ENCODE assay signal across 8 mouse cellular contexts in genomic region chr15:99474576-99474926, GRCm38 (mm10). TPM values are rescaled to one million over a fixed set of nuclear protein-coding genes. Genes with fewer than 3 reads are reported as not detected.
A peak's percentile ranks its signal among the peaks of the same experiment; 100 is the strongest.
DNase-seq lines count a peak whose midpoint lies in the region; ATAC-seq and TF ChIP-seq lines count a peak whose summit lies in the region.

Gene Bcdin3d, minus strand, starts transcription at chr15:99474730.

- H3K4me3 ChIP-seq in bone marrow, adult 2 months (replicated peaks; ENCODE audit: control insufficient read depth, low read depth, low read length), result peak within 1 kb of the TSS; percentile 84
- peak within 1 kb of the TSS; percentile 63 for H3K4me3 ChIP-seq in embryonic fibroblast, embryonic 13.5 days (ENCODE audit: insufficient read depth, low read length)
- peak within 1 kb of the TSS; percentile 84 for H3K4me3 ChIP-seq in heart, embryonic 12.5 days
- H3K4me3 ChIP-seq in kidney, embryonic 16.5 days (ENCODE audit: low read length), result peak within 1 kb of the TSS; percentile 92
- peak within 1 kb of the TSS; percentile 80 for H3K4me3 ChIP-seq in liver, embryonic 11.5 days (ENCODE audit: low read depth, low read length)
- H3K4me3 ChIP-seq in stomach, embryonic 14.5 days (ENCODE audit: low read depth, low read length), result peak within 1 kb of the TSS; percentile 72

- peaks cover 9% of the 10 kb centered on the region; the same call in 1 of the 2 replicates for H3K36me3 ChIP-seq in heart, embryonic 12.5 days
- peaks cover 8% of the 10 kb centered on the region for H3K36me3 ChIP-seq in kidney, embryonic 16.5 days (ENCODE audit: insufficient read depth, low read length)
- peaks cover 5% of the 10 kb centered on the region for H3K36me3 ChIP-seq in liver, embryonic 11.5 days (ENCODE audit: control insufficient read depth, insufficient read depth, low read length)
- H3K36me3 ChIP-seq in stomach, embryonic 14.5 days (ENCODE audit: control insufficient read depth, insufficient read depth, low read length), result no peaks in the 10 kb centered on the region

- peak; percentile 82 for ATAC-seq in heart, embryonic 12.5 days (ENCODE audit: insufficient number of reproducible peaks, low FRiP score)
- ATAC-seq in kidney, embryonic 16.5 days (ENCODE audit: low FRiP score, low TSS enrichment), result peak; percentile 90
- peak; percentile 83 for ATAC-seq in liver, embryonic 11.5 days (replicated peaks; ENCODE audit: low FRiP score)
- ATAC-seq in stomach, embryonic 14.5 days (ENCODE audit: insufficient number of reproducible peaks, insufficient read depth, low FRiP score, low read depth), result peak; percentile 83

- peak; percentile 81; the same call in 1 of the 2 replicates for TF ChIP-seq POLR2A in bone marrow, adult 2 months (IDR thresholded peaks at IDR 0.05; ENCODE audit: borderline replicate concordance, control insufficient read depth, low read depth, low read length)
- peak; percentile 67 for TF ChIP-seq POLR2A in embryonic fibroblast, embryonic 13.5 days (IDR thresholded peaks at IDR 0.05; ENCODE audit: low read depth, low read length)

- H3K4me1 ChIP-seq in bone marrow, adult 2 months (ENCODE audit: control insufficient read depth, insufficient read depth, low read length), result no peaks in the 10 kb centered on the region
- no peaks in the 10 kb centered on the region for H3K4me1 ChIP-seq in embryonic fibroblast, embryonic 13.5 days (ENCODE audit: control insufficient read depth, insufficient read depth, low read length)
- peaks cover 11% of the 10 kb centered on the region for H3K4me1 ChIP-seq in heart, embryonic 12.5 days (replicated peaks)
- peaks cover 14% of the 10 kb centered on the region for H3K4me1 ChIP-seq in kidney, embryonic 16.5 days (ENCODE audit: insufficient read depth, low read length)
- peaks cover 12% of the 10 kb centered on the region for H3K4me1 ChIP-seq in liver, embryonic 11.5 days (replicated peaks; ENCODE audit: control insufficient read depth, insufficient read depth, low read length)
- peaks cover 5% of the 10 kb centered on the region; the same call in 1 of the 2 replicates for H3K4me1 ChIP-seq in stomach, embryonic 14.5 days (ENCODE audit: control insufficient read depth, insufficient read depth, low read length)

- peak; percentile 92 for DNase-seq in B cell, adult 2 months
- DNase-seq in liver, embryonic 11.5 days (ENCODE audit: low spot score), result peak; percentile 90
- DNase-seq in naive thymus-derived CD4-positive, alpha-beta T cell, adult 2 months (ENCODE audit: low read depth), result peak; percentile 90

- peak within 1 kb of the TSS; percentile 77 for H3K4me2 ChIP-seq in heart, embryonic 12.5 days
- H3K4me2 ChIP-seq in kidney, embryonic 16.5 days (replicated peaks; ENCODE audit: low read depth, low read length), result peak within 1 kb of the TSS; percentile 85
- peak within 1 kb of the TSS; percentile 72 for H3K4me2 ChIP-seq in liver, embryonic 11.5 days
- peak within 1 kb of the TSS; percentile 83 for H3K4me2 ChIP-seq in stomach, embryonic 14.5 days (replicated peaks; ENCODE audit: low read depth, low read length)

- H3K9me3 ChIP-seq in heart, embryonic 12.5 days (replicated peaks), result no peaks in the 10 kb centered on the region
- no peaks in the 10 kb centered on the region for H3K9me3 ChIP-seq in kidney, embryonic 16.5 days (ENCODE audit: low read length)
- H3K9me3 ChIP-seq in liver, embryonic 11.5 days (ENCODE audit: control insufficient read depth, low read length), result no peaks in the 10 kb centered on the region
- no peaks in the 10 kb centered on the region for H3K9me3 ChIP-seq in stomach, embryonic 14.5 days (ENCODE audit: control insufficient read depth, low read depth, low read length)

- H3K27me3 ChIP-seq in heart, embryonic 12.5 days (replicated peaks), result no peaks in the 10 kb centered on the region
- H3K27me3 ChIP-seq in kidney, embryonic 16.5 days (ENCODE audit: insufficient read depth, low read length), result no peaks in the 10 kb centered on the region
- no peaks in the 10 kb centered on the region for H3K27me3 ChIP-seq in liver, embryonic 11.5 days (replicated peaks; ENCODE audit: control insufficient read depth, insufficient read depth, low read length)
- no peaks in the 10 kb centered on the region for H3K27me3 ChIP-seq in stomach, embryonic 14.5 days (ENCODE audit: control insufficient read depth, insufficient read depth, low read length)

- H3K27ac ChIP-seq in bone marrow, adult 2 months (ENCODE audit: control insufficient read depth, insufficient read depth, low read depth, low read length, poor library complexity), result peak within 1 kb of the TSS; percentile 66
- H3K27ac ChIP-seq in embryonic fibroblast, embryonic 13.5 days (ENCODE audit: insufficient read depth, low read length), result peak within 1 kb of the TSS; percentile 84
- peak within 1 kb of the TSS; percentile 94 for H3K27ac ChIP-seq in heart, embryonic 12.5 days (ENCODE audit: poor library complexity, severe bottlenecking)
- H3K27ac ChIP-seq in kidney, embryonic 16.5 days (ENCODE audit: low read length), result peak within 1 kb of the TSS; percentile 96
- H3K27ac ChIP-seq in liver, embryonic 11.5 days (ENCODE audit: low read depth, low read length), result peak within 1 kb of the TSS; percentile 84
- H3K27ac ChIP-seq in stomach, embryonic 14.5 days (ENCODE audit: low read length), result peak within 1 kb of the TSS; percentile 94

- peak within 1 kb of the TSS; percentile 91 for H3K9ac ChIP-seq in heart, embryonic 12.5 days
- H3K9ac ChIP-seq in kidney, embryonic 16.5 days (replicated peaks; ENCODE audit: low read length), result peak within 1 kb of the TSS; percentile 96
- peak within 1 kb of the TSS; percentile 82 for H3K9ac ChIP-seq in liver, embryonic 11.5 days (ENCODE audit: low read depth, low read length)
- peak within 1 kb of the TSS; percentile 76 for H3K9ac ChIP-seq in stomach, embryonic 14.5 days (replicated peaks; ENCODE audit: low read depth, low read length)

- under 1% methylated on average over 26 of the region's 26 CpGs for WGBS in bone marrow, adult 2 months
- WGBS in heart, embryonic 12.5 days, result under 1% methylated on average over 26 of the region's 26 CpGs
- WGBS in kidney, embryonic 16.5 days, result under 1% methylated on average over 26 of the region's 26 CpGs
- WGBS in liver, embryonic 11.5 days, result under 1% methylated on average over 26 of the region's 26 CpGs
- WGBS in stomach, embryonic 14.5 days, result 1% methylated on average over 26 of the region's 26 CpGs

- TF ChIP-seq CTCF in bone marrow, adult 2 months (IDR thresholded peaks at IDR 0.05; ENCODE audit: control insufficient read depth, insufficient read depth, low read length), result no peak
- peak; percentile 16; the same call in 1 of the 2 replicates for TF ChIP-seq CTCF in embryonic fibroblast, embryonic 13.5 days (IDR thresholded peaks at IDR 0.05; ENCODE audit: borderline replicate concordance, insufficient read depth, low read length)

RNA-seq across cellular contexts. Expression of gene Bcdin3d, which starts in this region (rescaled TPM):
- 7.2 and 13.4 TPM in 2 replicates for polyA plus RNA-seq in bone marrow, adult 2 months (2011; ENCODE audit: insufficient read depth, insufficient read length, low replicate concordance, missing spikeins)
- 3.5 and 5.8 TPM in 2 replicates for polyA plus RNA-seq in embryonic fibroblast, embryonic 13.5 days (2011; ENCODE audit: insufficient read length, low read depth, missing spikeins)
- 11.3 and 12.2 TPM in 2 replicates for polyA plus RNA-seq in heart, embryonic 12.5 days (2016; fragmentation: Nextera tagmentation; extraction: Ambion mirVana)
- 16.8 and 18.2 TPM in 2 replicates for polyA plus RNA-seq in kidney, embryonic 16.5 days (2015; fragmentation: Nextera tagmentation; extraction: Ambion mirVana)
- 10.5 and 12.1 TPM in 2 replicates for polyA plus RNA-seq in liver, embryonic 11.5 days (2014; fragmentation: Nextera tagmentation; extraction: Ambion mirVana)
- polyA plus RNA-seq in stomach, embryonic 14.5 days (2014; fragmentation: Nextera tagmentation; extraction: Ambion mirVana), result 12.9 and 16.7 TPM in 2 replicates

Comparison
In these comparisons a context has a peak if more than half of its experiments do, and no peak if none do; other contexts are left out.
1. Peak in every context shown above with its lines: DNase-seq, ATAC-seq, H3K4me3 ChIP-seq and H3K27ac ChIP-seq.